Mouse (Mus musculus): ENCODE data around the gene Dnah17.

Dnah17 gene

DNA sequence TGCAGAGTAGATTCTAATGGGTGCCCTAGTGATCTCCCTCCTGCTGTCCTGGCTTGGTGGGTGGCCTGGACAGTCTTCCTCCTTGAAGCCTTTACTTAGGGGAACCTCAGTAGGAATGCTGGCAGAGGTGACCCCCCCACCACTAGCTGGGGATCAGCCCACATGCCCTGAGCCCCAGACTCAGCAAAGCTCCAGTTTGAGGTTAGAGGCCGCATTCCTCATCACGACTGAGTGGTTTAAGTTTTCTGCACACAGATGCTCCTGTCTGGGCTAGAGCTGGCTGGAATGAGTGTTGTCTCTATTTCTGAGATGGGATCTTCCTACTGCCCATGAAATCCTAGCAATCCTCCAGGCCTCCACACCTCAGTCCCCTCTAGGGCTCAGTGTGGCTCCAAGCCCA lies 106.3 kb downstream of the Dnah17 start:
- DNase-seq (ENCODE audit: low read depth, low spot score) = no peak

GRCm38 (mm10) chr11:118023475-118023874 lies 107.0 kb downstream of the Dnah17 start:
- DNase-seq (ENCODE audit: low read depth, low spot score) = no peak

DNA sequence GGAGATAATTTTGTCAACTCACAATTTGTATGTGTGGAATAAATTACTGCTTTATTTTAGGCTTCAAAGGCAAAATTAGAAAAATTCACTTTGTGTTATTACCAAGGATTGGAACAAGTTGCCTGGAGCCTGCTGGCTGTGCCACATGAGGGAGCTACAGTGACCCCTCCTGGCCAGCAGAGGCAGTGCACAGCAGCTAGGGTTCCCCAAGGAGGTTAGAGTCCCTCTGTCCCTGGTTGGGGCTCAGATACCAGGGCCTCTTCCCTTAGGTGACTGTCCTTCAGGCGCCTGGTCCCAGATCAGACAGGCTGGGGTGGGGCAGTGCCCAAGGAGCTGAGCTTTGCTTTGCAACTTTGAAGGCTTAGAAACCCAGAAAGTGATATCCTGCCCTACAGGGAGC lies 108.6 kb downstream of the Dnah17 start:
- DNase-seq (ENCODE audit: low read depth, low spot score) = peak; percentile 88

DNA sequence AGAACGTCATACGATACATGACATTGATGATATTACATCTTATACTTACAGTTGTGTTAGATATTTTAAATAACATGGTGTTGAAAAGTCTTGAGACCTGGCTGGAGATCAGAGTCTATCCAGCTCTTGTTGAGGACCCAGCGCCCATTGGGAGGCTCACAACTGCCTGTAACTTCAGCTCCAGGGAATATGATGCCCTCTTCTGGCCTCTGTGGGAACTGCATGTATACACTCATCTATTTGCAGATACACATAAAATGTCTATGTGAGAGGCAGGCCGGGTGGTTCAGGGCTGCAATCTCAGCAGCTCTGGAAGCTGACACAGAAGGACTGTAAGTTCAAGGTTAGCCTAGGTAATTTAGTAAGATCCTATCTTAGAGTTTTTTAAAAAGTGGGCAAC lies 112.1 kb downstream of the Dnah17 start:
- DNase-seq (ENCODE audit: low read depth, low spot score) = peak; percentile 65

- peak; percentile 60 for DNase-seq (ENCODE audit: low read depth, low spot score)
Measured at GRCm38 (mm10) chr11:118015381-118016145, 114.9 kb downstream of the Dnah17 start.

GRCm38 (mm10) chr11:118014391-118014995 lies 115.9 kb downstream of the Dnah17 start:
- peak; percentile 74 for DNase-seq (ENCODE audit: low read depth, low spot score)

DNA sequence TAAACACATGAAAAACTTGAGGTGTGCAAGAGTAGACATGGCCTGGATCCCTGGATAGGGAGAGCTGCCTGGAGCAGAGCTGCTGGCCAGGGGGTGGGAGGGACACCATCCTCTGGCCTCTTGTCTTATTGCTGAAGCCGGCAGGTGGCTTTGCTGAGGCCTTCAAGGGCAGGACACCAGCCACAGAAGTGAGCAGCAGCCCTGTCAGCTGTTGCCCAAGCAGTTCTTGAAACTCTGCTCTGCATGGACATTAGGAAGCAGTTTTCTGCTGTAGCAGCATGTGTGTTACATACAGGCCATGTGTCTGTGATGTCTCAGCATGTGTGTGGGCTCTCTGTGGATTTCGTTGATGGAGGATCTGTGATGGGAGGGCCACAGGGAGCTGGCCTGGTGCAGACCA lies 117.1 kb downstream of the Dnah17 start:
- DNase-seq (ENCODE audit: low read depth, low spot score) = no peak

DNA sequence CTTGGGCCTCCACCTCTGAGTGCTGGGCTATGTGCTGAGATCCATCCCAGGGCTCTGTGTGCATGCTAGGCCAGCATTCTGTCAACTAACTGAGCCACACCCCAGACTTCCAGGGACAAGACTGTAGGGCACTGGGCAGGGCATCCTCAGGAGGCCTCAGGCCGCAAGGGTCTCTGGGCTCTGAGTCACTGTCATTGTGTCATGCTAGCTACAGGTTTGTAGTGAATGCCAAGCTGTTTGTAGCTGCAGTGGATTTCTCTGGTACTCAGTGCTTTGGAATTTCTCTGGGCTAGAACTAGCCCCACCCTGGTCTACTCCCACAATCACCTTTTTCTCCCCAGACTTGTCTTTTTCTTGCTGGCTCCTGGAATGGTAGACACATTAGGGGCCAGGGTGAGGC lies 117.8 kb downstream of the Dnah17 start:
- DNase-seq (ENCODE audit: low read depth, low spot score) = no peak

GRCm38 (mm10) chr11:118009865-118010571 lies 120.4 kb downstream of the Dnah17 start:
- no peak for DNase-seq (ENCODE audit: low read depth, low spot score)

- no peak for DNase-seq (ENCODE audit: low read depth, low spot score)
Measured at GRCm38 (mm10) chr11:118008843-118009242, 121.6 kb downstream of the Dnah17 start.

DNA sequence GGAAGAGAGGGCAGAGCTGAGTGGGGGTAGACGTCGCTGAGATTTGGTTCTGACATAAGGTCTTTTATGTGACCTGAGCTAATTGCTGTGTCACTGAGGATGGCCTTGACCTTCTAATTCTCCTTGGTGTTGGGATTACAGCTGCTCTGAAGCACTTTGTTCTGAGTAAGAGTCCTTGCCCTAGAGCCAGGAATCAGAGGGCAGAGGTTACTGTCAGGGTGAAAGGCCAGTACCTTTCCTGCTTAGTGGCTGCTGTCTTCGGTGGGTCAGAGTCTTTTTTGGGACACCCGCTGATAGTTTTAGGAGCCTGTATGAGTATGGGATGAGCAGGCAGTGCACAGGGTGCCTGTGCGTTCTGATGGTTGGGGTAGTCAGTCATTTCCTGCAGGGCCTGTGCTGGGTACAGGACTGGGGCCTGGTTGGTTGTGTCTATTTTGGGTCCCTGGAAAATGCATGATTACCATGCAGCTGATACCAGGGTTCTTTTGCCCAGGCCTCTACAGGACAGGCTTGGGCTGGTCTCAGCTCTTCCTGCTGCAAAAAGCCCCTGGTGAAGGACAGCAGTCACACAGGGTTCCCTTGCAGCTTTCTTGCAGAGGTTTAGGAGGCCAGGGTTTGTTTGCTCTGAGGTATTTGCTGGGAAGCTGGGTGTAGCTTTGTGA lies 122.2 kb downstream of the Dnah17 start:
- DNase-seq (ENCODE audit: low read depth, low spot score) = no peak

DNA sequence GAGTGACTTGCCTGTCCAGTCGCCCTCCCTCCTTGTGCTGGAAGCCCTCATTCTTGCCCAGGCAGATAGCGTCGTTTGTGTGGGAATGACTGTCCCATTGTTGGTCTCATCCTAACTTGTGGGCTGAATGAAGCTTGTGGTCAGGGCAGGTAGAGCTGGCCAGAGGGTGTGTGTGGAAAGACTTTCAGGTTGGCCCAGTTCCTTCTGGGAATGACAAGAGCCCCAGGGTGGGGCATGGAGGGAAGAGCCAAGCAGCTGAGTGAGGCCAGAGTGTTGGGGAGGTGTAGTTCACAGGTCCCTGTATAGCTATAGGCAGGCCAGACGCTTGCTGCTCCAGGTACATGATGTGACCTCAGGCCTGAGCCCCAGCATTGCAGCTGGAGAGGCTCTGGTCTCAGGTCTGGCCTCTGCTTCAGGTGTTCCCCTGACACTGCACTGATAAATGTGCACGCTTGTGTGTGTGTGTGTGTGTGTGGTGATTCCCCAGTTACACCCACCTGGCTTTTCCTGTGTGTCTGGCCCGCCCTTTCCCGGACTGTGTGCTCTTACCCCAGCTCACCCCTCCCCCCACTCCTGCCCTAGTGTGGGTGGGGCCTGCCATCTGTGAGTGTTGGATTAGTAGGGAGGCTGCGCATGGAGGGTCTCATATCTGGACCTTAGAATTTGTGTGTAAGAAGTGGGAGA lies 122.8 kb downstream of the Dnah17 start:
- DNase-seq (ENCODE audit: low read depth, low spot score) = peak; percentile 64

DNA sequence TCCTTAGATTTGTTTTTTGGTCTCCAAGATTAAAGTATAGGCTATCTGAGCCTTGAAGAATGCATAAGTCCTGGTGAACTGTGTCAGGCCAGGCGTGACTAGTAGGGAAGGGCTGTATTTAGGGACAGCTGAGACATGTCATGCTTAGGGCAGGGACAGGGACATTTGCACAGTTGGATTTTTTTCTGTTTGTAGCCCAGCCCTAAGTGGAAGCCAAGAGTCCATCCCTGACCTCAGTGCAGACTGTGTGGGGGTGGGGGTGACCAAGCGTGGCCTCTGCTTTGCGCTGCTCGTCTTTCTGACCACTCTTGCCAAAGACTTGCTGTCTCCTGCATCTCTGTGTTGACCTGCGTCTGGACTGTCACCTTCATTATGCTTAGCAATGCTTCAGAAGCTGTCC lies 126.2 kb downstream of the Dnah17 start:
- DNase-seq (ENCODE audit: low read depth, low spot score) = no peak

GRCm38 (mm10) chr11:118003718-118004117 lies 126.7 kb downstream of the Dnah17 start:
- no peak for DNase-seq (ENCODE audit: low read depth, low spot score)

- no peak for DNase-seq (ENCODE audit: low read depth, low spot score)
Measured at GRCm38 (mm10) chr11:118003176-118003575, 127.3 kb downstream of the Dnah17 start.

DNA sequence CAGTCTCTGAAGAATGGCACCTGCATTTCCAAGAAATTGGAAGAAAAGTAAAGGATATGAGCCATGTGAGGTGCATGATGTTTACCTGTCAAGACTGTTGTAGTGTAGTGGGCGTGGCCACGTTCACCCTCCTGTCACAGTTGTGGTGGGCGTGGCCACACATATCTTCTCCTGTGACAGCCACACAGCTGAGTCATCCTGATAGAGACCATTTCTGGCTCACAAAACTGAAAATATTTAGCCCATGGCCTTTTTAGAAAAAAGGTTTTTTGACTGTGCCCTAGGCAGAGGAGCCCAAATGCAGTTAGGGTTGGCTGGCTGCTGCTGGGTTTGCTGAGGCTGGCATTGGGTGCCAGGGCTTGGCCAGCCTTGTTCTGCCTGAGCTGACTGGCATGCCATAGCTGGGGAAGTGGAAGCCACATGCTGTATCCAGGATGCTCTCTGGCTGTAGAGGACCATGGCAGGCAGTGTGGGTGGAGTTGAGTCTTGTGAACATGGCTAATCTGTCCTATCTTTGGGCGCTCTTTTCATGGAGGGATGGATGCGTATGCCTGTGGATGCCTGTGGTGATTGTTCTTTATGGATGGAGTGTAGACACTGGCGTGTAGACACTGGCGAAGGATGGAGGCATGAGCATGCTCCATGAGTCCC lies 129.7 kb downstream of the Dnah17 start:
- peak; percentile 54 for DNase-seq (ENCODE audit: low read depth, low spot score)

GRCm38 (mm10) chr11:118000083-118000482 lies 130.4 kb downstream of the Dnah17 start:
- no peak for DNase-seq (ENCODE audit: low read depth, low spot score)

GRCm38 (mm10) chr11:117999260-117999934 lies 131.0 kb downstream of the Dnah17 start:
- no peak for DNase-seq (ENCODE audit: low read depth, low spot score)

DNA sequence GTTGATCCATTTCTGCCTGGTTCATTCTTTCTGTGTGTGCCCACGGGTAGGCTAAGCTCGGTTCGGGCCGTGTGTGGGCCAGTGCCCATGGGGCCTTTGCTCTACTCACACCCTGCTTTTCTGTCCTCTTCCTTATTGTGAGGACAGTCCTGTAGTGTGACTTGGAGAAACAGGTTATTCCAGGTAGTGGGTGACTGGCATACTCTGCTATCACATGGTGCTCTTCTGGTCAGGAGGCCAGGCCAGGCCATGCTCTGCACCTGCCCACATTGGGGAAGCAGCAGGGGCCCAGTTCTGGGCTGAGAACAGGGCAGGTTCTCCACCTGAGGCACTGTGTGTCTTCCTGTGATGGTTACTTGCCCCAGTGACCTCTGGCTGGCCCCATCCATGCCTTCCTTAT lies 132.1 kb downstream of the Dnah17 start:
- DNase-seq (ENCODE audit: low read depth, low spot score) = no peak

- DNase-seq (ENCODE audit: low read depth, low spot score) = no peak
Measured at GRCm38 (mm10) chr11:117997085-117997484, 133.3 kb downstream of the Dnah17 start.

DNA sequence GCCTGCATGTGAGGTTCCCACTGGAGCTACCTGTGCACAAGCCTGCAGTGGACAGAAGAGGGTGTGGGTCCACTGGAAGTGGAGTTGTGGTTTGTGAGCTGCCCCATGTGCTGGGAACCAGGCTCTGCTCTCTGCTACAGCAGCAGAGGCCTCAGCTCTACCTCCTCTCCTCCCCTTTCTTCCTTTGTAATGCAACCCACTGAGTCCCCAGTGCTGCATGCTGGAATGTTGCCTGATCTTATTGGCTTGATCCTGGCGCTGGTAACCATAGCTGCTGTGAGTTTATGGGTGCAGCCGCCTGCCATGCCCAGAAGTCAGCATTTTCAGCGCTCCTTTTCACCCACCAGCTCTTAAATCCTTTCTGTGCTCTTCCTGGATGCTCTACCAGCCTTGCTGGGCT lies 134.4 kb downstream of the Dnah17 start:
- DNase-seq (ENCODE audit: low read depth, low spot score) = no peak
